Mouse (Mus musculus) ES-Bruce4 (cell line): ENCODE data around the gene Rrp7a.

ENCODE experiments used
- CTCF ChIP-seq: IDR thresholded peaks from one replicate; pipeline ENCODE4 v1.8.1; 2011; ENCODE audit warnings: low read depth, low read length
- EP300 ChIP-seq: IDR thresholded peaks from 2 replicates; pipeline ENCODE4 v1.6.1; 2011; ENCODE audit warnings: low read depth, low read length; ENCODE audit not compliant: insufficient read depth
- POLR2A ChIP-seq: IDR thresholded peaks from one replicate; pipeline ENCODE4 v1.8.1; 2011; ENCODE audit warnings: low read length; ENCODE audit not compliant: insufficient read depth

DNA sequence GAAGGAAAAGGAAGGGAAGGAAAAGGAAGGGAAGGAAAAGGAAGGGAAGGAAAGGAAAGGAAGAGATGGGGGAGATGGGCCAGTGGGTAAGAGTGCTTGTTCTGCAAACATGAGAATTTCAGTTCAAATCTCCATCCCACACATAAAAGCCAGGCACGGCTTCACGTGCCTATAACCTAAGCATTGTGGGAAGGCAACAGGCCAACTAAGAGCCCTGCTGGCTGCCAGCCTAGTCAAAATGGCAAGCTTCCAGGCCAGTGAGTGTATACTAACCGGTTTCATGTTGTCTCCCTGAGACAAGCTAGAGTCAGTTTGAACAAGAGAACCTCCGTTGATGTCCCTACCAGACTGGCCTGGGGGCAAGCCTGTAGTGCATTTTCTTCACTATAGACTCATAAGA lies 57.1 kb downstream of the Rrp7a start:
- TF ChIP-seq CTCF, result no peak
- no peak for TF ChIP-seq POLR2A
- no peak for TF ChIP-seq EP300
